Mouse (Mus musculus): Measurements from ENCODE around the gene Pgpep1l.

The Pgpep1l gene

GRCm38 (mm10) chr7:68218879-68219278 is 45.2 kb downstream of the Pgpep1l start:
- no peak for ATAC-seq (ENCODE audit: low TSS enrichment)

- ATAC-seq (ENCODE audit: low TSS enrichment) = no peak
These were observed 48.4 kb downstream of the Pgpep1l start for GRCm38 (mm10) chr7:68215522-68216070.

GRCm38 (mm10) chr7:68213842-68214241 is 50.2 kb downstream of the Pgpep1l start:
- no peak for ATAC-seq (ENCODE audit: low TSS enrichment)

DNA sequence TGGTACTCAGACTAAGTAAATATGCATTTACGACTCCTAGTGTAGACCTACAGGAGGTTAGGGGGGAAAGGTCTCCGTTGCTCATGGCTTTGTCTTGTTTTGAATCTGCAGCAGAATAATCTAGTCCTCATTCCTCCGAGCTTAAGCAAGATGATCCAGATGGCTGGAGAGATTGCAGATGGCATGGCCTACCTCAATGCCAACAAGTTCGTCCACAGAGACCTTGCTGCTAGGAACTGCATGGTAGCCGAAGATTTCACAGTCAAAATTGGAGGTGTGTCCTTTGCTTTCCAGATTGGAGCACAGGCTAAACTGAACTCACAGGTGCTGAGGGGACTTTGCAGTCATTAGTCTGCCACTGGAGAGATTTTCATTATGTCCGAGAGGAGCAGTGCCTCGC is 52.1 kb downstream of the Pgpep1l start:
- no peak for ATAC-seq (ENCODE audit: low TSS enrichment)

- no peak for ATAC-seq (ENCODE audit: low TSS enrichment)
These were observed 53.6 kb downstream of the Pgpep1l start for GRCm38 (mm10) chr7:68210417-68210816.

GRCm38 (mm10) chr7:68209039-68209438 is 55.0 kb downstream of the Pgpep1l start:
- no peak for ATAC-seq (ENCODE audit: low TSS enrichment)

DNA sequence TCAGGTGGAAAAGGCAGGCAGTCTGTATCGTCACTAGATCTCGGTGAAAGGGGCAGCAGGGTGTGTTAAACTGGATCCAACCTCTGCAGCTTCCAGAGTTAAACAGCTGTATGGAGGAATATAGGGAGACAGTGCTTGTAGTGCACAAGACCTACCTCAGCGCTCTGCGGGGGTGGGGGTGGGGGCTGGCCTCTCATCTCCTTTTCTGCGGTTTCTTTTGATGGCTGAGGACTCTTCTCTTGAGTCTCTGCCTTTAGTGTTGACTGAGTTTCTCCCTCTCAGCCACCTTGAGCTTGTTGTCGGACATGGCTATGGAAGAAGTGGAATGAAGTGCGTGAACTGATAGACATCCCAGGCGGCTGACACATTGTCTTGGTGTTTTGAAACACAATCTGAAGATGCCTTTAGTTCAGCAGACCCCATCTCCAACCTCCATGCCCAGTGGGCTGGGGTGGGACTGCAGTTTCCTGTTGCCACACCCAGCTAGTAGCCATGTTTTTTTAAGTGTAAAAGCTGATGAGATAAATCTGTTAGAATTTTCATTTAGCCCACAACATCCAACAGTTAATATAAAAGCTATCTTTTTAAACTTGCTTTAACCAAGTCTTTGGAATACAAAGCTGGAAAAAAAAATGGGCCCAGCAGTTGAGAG is 58.1 kb downstream of the Pgpep1l start:
- ATAC-seq (ENCODE audit: low TSS enrichment) = no peak

GRCm38 (mm10) chr7:68199609-68200008 is 64.4 kb downstream of the Pgpep1l start:
- no peak for ATAC-seq (ENCODE audit: low TSS enrichment)

DNA sequence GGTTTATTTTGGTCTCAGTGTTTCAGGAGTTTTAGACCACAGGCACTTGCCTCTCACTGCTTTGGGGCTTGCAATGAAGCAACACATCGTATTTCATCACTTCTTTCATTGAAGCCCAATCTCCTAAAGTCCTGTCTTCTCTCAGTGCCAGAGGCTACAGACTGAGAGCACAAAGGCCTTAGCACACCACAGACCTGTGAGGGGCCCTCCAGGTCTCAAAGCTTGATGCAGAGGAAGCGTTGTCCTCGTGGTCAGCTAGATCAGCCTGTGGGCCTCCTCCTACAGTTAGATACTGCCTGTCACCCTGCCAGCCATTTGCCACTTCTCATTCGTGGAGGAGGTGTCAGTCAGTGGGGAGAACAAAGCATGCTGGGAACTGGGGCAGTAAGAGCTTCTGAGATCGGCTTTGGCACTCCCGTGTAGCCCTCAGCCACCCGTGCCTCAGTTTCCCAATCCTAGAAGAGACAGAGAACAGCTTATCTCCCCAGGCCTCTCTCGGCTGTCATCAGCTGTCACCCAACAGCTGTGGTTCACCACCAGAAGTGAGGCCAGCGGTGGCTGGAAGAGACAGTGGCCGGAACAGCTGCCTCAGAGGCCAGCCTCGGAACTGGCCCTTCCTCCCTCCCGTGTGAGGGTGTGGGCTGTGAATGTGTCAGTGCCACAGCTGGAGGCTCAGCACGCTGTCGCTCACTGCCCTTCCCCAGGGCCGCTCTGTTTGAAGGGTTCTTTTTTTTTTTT is 69.9 kb downstream of the Pgpep1l start:
- ATAC-seq (ENCODE audit: low TSS enrichment) = no peak

GRCm38 (mm10) chr7:68189691-68190456 is 74.2 kb downstream of the Pgpep1l start:
- ATAC-seq (ENCODE audit: low TSS enrichment) = no peak

DNA sequence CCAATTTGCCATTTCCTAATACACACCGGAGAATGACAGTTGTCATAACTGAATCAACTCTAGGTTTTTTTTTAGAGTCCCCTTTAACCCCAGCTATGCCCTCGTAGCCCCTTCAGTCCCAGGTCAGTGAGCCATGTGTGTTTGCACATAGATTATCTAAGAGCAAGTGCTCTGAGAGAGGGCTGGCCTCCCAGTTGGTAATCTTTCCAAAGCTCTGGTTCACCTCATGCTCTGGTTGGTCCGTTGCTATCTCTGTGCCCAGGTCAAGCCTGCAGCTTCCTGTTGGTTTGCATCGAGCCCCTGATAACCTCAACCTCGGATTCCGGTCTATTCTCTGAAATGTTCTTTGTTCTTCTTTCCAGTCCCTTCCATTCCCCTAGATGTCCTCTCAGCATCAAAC is 74.8 kb downstream of the Pgpep1l start:
- ATAC-seq (ENCODE audit: low TSS enrichment) = no peak
